Mouse (Mus musculus) hindbrain, embryonic 10.5 days (tissue): ENCODE data around the gene Atg13. TPM values are rescaled to one million over a fixed set of nuclear protein-coding genes. Genes with fewer than 3 reads are reported as not detected.

Experiments
- DNase-seq: peaks from one replicate; pipeline ENCODE4 v3.0.0-alpha.2; 2017; ENCODE audit warnings: low spot score
- H3K27ac ChIP-seq: fragments of 300-500 bp; sonication (generic); 2 replicates; pipeline ENCODE4 v1.5.1; 2016; ENCODE audit warnings: mild to moderate bottlenecking, moderate library complexity
- H3K27me3 ChIP-seq: fragments of 300-500 bp; sonication (generic); 2 replicates; pipeline ENCODE4 v1.6.1; 2016; ENCODE audit warnings: mild to moderate bottlenecking; ENCODE audit not compliant: poor library complexity, insufficient read depth, severe bottlenecking
- H3K36me3 ChIP-seq: fragments of 300-500 bp; sonication (generic); 2 replicates; pipeline ENCODE4 v1.6.1; 2016; ENCODE audit warnings: mild to moderate bottlenecking, moderate library complexity
- H3K4me1 ChIP-seq: fragments of 300-500 bp; sonication (generic); replicated peaks from 2 replicates; pipeline ENCODE4 v1.6.1; 2016; ENCODE audit warnings: mild to moderate bottlenecking
- H3K4me3 ChIP-seq: fragments of 300-500 bp; sonication (generic); 2 replicates; pipeline ENCODE4 v1.5.1; 2016; ENCODE audit warnings: mild to moderate bottlenecking, moderate library complexity
- H3K9me3 ChIP-seq: fragments of 300-500 bp; sonication (generic); 2 replicates; pipeline ENCODE4 v1.6.1; 2016; ENCODE audit warnings: mild to moderate bottlenecking, moderate library complexity
- WGBS: fragments of 180-500 bp; shearing (Covaris S2); methylation state at CpG from one replicate; pipeline ENCODE4 v1.1.7; 2016; 5-methylcytosine and 5-hydroxymethylcytosine counted together
- polyA plus RNA-seq: library from polyadenylated mRNA; unstranded; fragments of >200 nt; fragmentation: Nextera tagmentation; extraction: Ambion mirVana; gene quantifications from 2 replicates; pipeline ENCODE4 v1.2.1, GENCODE M21; 2016

The Atg13 gene
- polyA plus RNA-seq, 1 experiment from 2014 or later, result 31.0 TPM

DNA sequence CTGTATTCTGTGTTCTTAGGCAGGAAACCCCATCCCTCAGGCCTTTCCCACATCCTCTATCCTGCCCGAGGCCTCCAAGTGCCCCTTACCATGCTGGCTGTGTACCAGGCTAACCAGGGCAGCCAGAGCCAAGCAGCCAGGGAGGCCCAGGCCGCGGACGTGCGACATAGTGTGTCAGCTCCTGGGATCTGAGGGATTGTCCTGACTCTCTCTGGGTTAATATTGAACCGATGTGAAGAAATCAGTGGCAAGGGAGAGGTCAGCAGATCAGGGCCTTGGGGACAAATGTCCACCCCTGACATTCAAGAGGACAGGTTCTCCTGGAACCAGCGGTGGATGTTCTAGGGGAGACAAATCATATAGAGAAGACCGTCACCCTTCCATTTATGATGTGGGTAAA lies 74.1 kb downstream of the Atg13 start, which contains the start of gene F2:
F2 (minus strand) TSS at position 186 of the 400 bp plus-strand sequence.
- 91% methylated on average over 8 of the region's 8 CpGs for WGBS
- H3K27me3 ChIP-seq, result no peaks in the 10 kb centered on the region
- 0 out of 2 replicates have a peak, but pooled peaks cover 2% of the 10 kb centered on the region for H3K4me1 ChIP-seq
- no peak for DNase-seq
- no peak within 1 kb of the TSS for H3K4me3 ChIP-seq
- H3K9me3 ChIP-seq, result no peaks in the 10 kb centered on the region
- H3K27ac ChIP-seq, result no peak within 1 kb of the TSS
- H3K36me3 ChIP-seq, result no peaks in the 10 kb centered on the region

DNA sequence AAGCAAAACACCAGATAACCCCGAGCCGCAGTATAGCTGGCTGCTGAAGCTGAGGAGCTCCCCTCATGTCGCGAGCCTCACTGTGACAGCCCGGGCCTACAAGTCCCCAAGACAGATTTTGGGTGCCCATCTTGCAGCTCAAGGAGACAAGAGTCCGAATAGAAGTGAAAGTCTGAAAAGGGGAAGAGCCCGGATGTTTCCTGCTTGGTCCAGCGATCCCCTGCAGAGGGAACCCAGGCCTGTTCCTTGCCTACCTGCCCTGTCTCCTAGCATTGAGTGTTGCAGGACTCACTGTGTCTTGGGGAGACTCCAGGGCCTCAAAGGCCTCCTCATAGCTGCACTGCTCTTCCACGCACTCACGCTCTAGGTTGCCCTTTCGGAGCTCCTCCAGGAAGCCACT lies 74.9 kb downstream of the Atg13 start:
- no peak for DNase-seq
- Histone ChIP-seq H3K9me3 (no peaks in the 10 kb centered on the region), H3K4me3 (no peak overlapping the region), H3K4me1 (0 out of 2 replicates have a peak, but pooled peaks cover 2% of the 10 kb centered on the region), H3K36me3 (no peaks in the 10 kb centered on the region), H3K27me3 (no peaks in the 10 kb centered on the region), H3K27ac (no peak overlapping the region)
- WGBS, result 89% methylated on average over 11 of the region's 11 CpGs

DNA sequence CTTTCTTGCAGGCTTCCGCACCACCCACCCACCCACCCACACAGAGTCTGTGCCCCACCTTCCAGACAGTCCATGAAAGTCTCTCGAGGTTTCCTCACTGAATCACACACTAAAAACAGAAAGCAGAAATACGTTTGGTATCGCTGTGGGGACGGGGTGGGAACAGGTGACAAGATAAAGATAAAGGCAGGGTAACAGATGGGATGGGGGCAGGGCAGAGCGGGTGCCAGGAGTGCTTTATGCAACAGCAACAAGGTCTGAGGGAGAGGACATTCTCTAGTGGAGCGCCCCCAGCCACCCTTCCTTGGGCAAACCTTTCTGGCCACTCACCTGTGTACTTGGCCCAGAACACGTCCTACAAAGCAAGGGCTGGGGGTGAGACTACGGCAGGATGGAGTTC lies 75.5 kb downstream of the Atg13 start:
- no peaks in the 10 kb centered on the region for H3K27me3 ChIP-seq
- no peak overlapping the region for H3K4me3 ChIP-seq
- H3K9me3 ChIP-seq, result no peaks in the 10 kb centered on the region
- 0 out of 2 replicates have a peak, but pooled peaks cover 2% of the 10 kb centered on the region for H3K4me1 ChIP-seq
- H3K27ac ChIP-seq, result no peak overlapping the region
- 83% methylated on average over 9 of the region's 9 CpGs for WGBS
- no peaks in the 10 kb centered on the region for H3K36me3 ChIP-seq
- DNase-seq, result no peak

DNA sequence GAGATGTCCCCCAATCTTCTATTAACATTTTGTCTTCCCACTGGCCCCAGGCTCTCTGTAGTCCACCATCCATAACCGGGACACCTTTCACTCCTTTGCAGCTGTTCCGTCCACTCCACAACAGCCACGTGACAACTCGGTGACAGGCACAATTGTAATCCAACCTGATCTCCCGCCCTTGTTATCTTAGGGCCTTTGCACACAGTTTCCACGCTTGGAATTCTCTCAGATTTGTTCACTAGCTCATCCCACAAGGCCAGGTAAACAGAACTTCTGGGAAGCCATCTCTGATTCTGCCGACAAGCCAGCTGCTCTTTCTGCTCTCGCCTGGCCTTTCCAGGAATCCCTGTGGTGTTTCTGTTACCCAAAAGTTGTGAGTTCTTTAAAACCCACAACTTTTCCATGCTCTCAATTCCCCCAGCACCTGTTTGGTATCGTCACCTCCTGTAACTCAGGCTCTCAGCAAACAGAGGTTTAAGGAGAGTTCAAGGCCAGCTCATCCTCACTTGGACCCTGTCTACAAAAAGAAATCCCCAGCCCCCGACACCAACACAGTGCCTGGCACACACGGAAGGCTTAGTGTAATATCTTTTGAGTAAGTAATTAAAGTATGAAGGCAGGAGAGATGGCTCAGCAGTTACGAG lies 76.9 kb downstream of the Atg13 start:
- Histone ChIP-seq H3K36me3 (no peaks in the 10 kb centered on the region), H3K4me1 (0 out of 2 replicates have a peak, but pooled peaks cover 2% of the 10 kb centered on the region), H3K4me3 (no peak overlapping the region), H3K9me3 (no peaks in the 10 kb centered on the region), H3K27ac (no peak overlapping the region), H3K27me3 (no peaks in the 10 kb centered on the region)
- DNase-seq, result no peak
- 83% methylated on average over 12 of the region's 12 CpGs for WGBS

DNA sequence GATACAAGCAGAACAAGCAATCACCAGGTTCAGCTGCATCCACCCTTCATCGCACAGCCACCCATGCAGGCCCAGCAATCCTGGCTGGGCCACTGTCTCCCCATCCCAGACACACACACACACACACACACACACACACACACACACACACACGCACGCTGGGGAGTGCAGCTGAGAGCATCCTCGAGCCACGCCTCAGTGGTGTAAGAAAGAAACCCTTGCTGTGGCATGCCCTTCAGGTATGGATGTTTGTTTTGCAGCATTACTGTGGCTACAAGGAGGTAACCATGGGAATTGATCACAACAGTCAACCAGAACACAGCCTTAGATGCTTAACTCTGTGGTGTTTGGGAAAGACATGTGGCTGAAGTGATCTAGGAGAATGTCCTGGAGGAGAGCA lies 78.1 kb downstream of the Atg13 start:
- WGBS, result 88% methylated on average over 5 of the region's 5 CpGs
- 0 out of 2 replicates have a peak, but pooled peaks cover 2% of the 10 kb centered on the region for H3K4me1 ChIP-seq

DNA sequence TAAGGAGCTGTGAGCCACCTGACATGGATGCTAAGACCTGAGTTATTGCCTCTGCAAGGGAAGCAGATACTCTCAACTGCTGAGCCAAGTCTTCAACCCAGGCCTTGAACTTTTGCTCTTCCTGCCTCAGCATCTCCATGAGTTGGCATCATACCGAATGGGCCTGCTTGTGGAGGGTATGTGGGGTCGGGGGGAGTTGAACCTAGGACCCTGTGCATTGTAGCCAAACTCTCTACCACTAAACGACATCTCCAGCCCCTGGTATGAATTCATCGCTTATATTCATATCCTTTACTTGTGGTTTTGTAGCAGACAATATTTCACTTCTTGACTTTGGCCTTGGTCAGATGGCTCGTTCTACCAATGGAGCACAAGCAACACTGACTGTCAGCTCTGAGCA lies 78.5 kb downstream of the Atg13 start:
- no peaks in the 10 kb centered on the region for H3K27me3 ChIP-seq
- H3K36me3 ChIP-seq, result no peaks in the 10 kb centered on the region
- 91% methylated on average over 5 of the region's 5 CpGs for WGBS
- H3K4me1 ChIP-seq, result 0 out of 2 replicates have a peak, but pooled peaks cover 2% of the 10 kb centered on the region
- H3K4me3 ChIP-seq, result no peak overlapping the region
- no peak overlapping the region for H3K27ac ChIP-seq
- no peaks in the 10 kb centered on the region for H3K9me3 ChIP-seq
- DNase-seq, result no peak

More for the DNA sequence above, 78.1 kb downstream of the Atg13 start:
- Histone ChIP-seq H3K36me3 (no peaks in the 10 kb centered on the region), H3K27ac (no peak overlapping the region), H3K27me3 (no peaks in the 10 kb centered on the region), H3K9me3 (no peaks in the 10 kb centered on the region), H3K4me3 (no peak overlapping the region)
- no peak for DNase-seq

DNA sequence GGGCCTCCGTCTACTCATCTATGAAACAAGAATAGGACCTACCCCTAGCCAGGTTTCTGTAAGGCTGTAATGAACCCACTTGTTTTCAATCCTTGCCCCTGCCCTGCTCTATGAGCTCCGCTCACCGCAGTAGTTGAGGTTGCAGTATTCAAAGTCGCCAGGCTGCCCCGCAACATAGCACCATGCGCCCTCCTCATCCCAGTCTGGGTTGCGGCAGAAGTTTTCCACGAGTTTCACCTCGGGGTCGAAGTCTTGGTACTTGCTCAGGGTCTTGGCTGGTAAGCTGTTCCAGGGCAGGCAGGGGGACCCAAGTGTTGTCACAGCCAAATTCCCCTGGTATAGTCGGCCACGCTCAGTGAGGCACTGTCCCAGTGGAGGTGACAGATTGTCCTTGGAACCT lies 80.0 kb downstream of the Atg13 start:
- H3K27ac ChIP-seq, result no peak overlapping the region
- no peaks in the 10 kb centered on the region for H3K4me1 ChIP-seq
- no peak for DNase-seq
- WGBS, result 92% methylated on average over 12 of the region's 12 CpGs
- no peaks in the 10 kb centered on the region for H3K27me3 ChIP-seq
- H3K4me3 ChIP-seq, result no peak overlapping the region
- H3K9me3 ChIP-seq, result no peaks in the 10 kb centered on the region
- 0 out of 2 replicates have a peak, but pooled peaks cover 2% of the 10 kb centered on the region for H3K36me3 ChIP-seq

DNA sequence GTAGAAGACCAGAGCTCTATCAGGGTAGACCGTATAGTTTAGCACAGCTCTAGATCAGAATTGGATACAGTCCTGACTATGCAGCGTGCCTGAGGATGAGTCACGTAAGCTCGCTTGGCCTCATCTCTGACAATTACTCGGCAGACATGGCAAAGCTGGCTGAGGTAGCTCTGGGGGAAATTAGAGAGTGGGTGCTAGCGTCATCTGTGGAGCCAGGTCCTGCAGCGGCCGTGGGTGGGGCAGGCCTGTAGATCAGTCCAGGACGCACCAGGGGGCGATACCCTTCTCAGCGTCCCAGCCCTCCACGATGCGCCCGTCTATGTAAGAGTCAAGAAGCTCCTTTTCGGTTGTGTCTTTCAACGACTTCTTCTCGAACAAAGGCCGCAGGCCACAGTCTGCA lies 80.7 kb downstream of the Atg13 start:
- Histone ChIP-seq H3K27me3 (no peaks in the 10 kb centered on the region), H3K4me1 (no peaks in the 10 kb centered on the region), H3K4me3 (no peak overlapping the region), H3K27ac (no peak overlapping the region), H3K36me3 (0 out of 2 replicates have a peak, but pooled peaks cover 7% of the 10 kb centered on the region), H3K9me3 (no peaks in the 10 kb centered on the region)
- WGBS, result 87% methylated on average over 18 of the region's 18 CpGs
- no peak for DNase-seq

DNA sequence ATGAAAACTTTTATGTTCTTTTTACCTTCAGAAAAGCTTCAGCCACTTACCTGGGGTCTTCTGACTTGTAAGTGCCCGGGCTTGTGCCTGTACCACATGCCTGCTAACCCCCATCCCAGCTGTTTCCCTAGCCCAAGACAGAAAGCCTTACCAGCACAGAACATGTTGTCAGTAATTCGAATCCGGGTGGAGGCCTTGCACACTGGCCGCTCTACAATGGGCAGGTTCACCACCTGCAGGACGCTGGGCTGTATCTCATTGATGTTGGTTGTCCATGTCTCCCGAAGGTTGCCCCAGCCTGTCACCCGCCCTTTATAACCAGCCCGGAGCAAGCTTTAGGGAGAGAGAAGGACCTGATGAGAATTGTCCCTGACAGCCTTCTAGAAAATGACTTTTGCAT lies 82.2 kb downstream of the Atg13 start:
- Histone ChIP-seq H3K36me3 (peaks cover 18% of the 10 kb centered on the region), H3K4me3 (no peak overlapping the region), H3K4me1 (no peaks in the 10 kb centered on the region), H3K27ac (no peak overlapping the region), H3K27me3 (no peaks in the 10 kb centered on the region), H3K9me3 (no peaks in the 10 kb centered on the region)
- 92% methylated on average over 8 of the region's 8 CpGs for WGBS
- no peak for DNase-seq

DNA sequence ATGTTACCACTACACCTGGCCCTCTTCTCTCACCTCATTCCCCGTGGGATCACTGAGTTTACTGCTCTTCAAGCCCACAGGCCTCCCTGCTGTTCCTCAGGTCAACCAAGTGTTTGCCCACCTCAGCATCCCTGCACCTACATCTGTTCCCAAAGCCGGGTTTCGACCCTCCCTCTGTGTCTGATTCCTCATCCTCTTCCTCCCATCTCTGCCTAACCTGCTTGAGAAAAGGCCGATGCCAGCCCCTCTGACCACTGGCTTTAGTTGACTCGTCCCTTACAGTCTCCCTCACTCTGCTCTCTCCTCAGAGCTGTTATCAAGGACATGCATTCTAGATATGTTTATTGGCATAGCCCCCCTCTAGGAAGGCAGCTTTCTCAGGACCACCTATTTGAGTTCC lies 82.9 kb downstream of the Atg13 start:
- no peak overlapping the region for H3K27ac ChIP-seq
- H3K4me1 ChIP-seq, result no peaks in the 10 kb centered on the region
- DNase-seq, result no peak
- H3K27me3 ChIP-seq, result no peaks in the 10 kb centered on the region
- H3K36me3 ChIP-seq, result peaks cover 25% of the 10 kb centered on the region
- H3K4me3 ChIP-seq, result no peak overlapping the region
- WGBS, result 82% methylated on average over 5 of the region's 5 CpGs
- H3K9me3 ChIP-seq, result no peaks in the 10 kb centered on the region

Other genes starting within 250 kb of the Atg13 start
- 125 and 144 TPM in 2 replicates for gene Ckap5, start 183.8 kb downstream of the Atg13 start, polyA plus RNA-seq
- gene F2, start 74.2 kb downstream of the Atg13 start, polyA plus RNA-seq, result 0.20 TPM in 1 of 2 replicates, not detected in the other
- gene Zfp408, start 60.8 kb downstream of the Atg13 start, polyA plus RNA-seq, result 11.8 and 13.4 TPM in 2 replicates
- 78.8 and 96.3 TPM in 2 replicates for gene Arhgap1, start 60.7 kb downstream of the Atg13 start, polyA plus RNA-seq
- gene Harbi1, start 276 bp upstream of the Atg13 start, polyA plus RNA-seq, result 20.8 and 20.9 TPM in 2 replicates
- 21.9 and 25.7 TPM in 2 replicates for gene Ambra1, start 19.6 kb upstream of the Atg13 start, polyA plus RNA-seq
- gene Chrm4, start 216.7 kb upstream of the Atg13 start, polyA plus RNA-seq, result 0.48 and 0.95 TPM in 2 replicates
- gene Mdk, start 221.7 kb upstream of the Atg13 start, polyA plus RNA-seq, result 1,375 and 1,717 TPM in 2 replicates
- 0.18 and 0.25 TPM in 2 replicates for gene Gm9821, start 235.1 kb upstream of the Atg13 start, polyA plus RNA-seq